Mouse (Mus musculus): ENCODE results near the gene Qsox2.

- TF ChIP-seq CTCF (IDR thresholded peaks at IDR 0.05; ENCODE audit: control insufficient read depth, insufficient read depth, insufficient read length) (no peak), MAX (IDR thresholded peaks at IDR 0.05) (no peak), MYOG (IDR thresholded peaks at IDR 0.05; ENCODE audit: control insufficient read depth, extremely low read depth, insufficient read length) (no peak), USF1 (IDR thresholded peaks at IDR 0.05; ENCODE audit: low read depth) (no peak)
Measured at GRCm38 (mm10) chr2:26254816-26255215, 17.5 kb upstream of the Qsox2 start.

All from C2C12 (cell line).